Mouse (Mus musculus) embryo, embryonic 10.5 days (tissue): Measurements from ENCODE around the gene Heatr9.

Source experiments
- DNase-seq: peaks from one replicate; pipeline ENCODE4 v3.0.0-alpha.2; 2015; ENCODE audit warnings: low spot score

Heatr9 gene

GRCm38 (mm10) chr11:83533192-83533591 is 11.2 kb upstream of the Heatr9 start:
- no peak for DNase-seq

- no peak for DNase-seq
These were observed 8.4 kb upstream of the Heatr9 start, which contains the start of gene Ccl5 for GRCm38 (mm10) chr11:83530360-83530759. Gene Ccl5, minus strand, starts transcription at chr11:83530518.

GRCm38 (mm10) chr11:83529024-83529423 is 7.0 kb upstream of the Heatr9 start:
- no peak for DNase-seq

GRCm38 (mm10) chr11:83518371-83518770 is 3.6 kb downstream of the Heatr9 start:
- DNase-seq = no peak

GRCm38 (mm10) chr11:83517153-83517552 is 4.8 kb downstream of the Heatr9 start:
- DNase-seq = no peak

- no peak for DNase-seq
These were observed 12.5 kb downstream of the Heatr9 start for GRCm38 (mm10) chr11:83509521-83509920.

- no peak for DNase-seq
These were observed 17.7 kb downstream of the Heatr9 start for GRCm38 (mm10) chr11:83504308-83504707.

- DNase-seq = no peak
These were observed 26.4 kb downstream of the Heatr9 start for GRCm38 (mm10) chr11:83495571-83495970.

- peak; percentile 13 for DNase-seq
These were observed 30.5 kb downstream of the Heatr9 start for GRCm38 (mm10) chr11:83491488-83491887.

GRCm38 (mm10) chr11:83473235-83474016 is 48.5 kb downstream of the Heatr9 start:
- DNase-seq = peak; percentile 78

GRCm38 (mm10) chr11:83472324-83473234 is 49.4 kb downstream of the Heatr9 start, which contains the start of gene Taf15:
Gene Taf15, plus strand, starts transcription at chr11:83473086.
- peak; percentile 99 for DNase-seq

- DNase-seq = no peak
These were observed 50.2 kb downstream of the Heatr9 start for GRCm38 (mm10) chr11:83471766-83472165.

GRCm38 (mm10) chr11:83468765-83469164 is 53.2 kb downstream of the Heatr9 start:
- no peak for DNase-seq

- DNase-seq = no peak
These were observed 54.8 kb downstream of the Heatr9 start for GRCm38 (mm10) chr11:83467120-83467652.

GRCm38 (mm10) chr11:83465976-83466375 is 56.0 kb downstream of the Heatr9 start:
- DNase-seq = no peak

GRCm38 (mm10) chr11:83462711-83463244 is 59.2 kb downstream of the Heatr9 start, which contains the start of gene Mmp28:
Gene Mmp28, minus strand, starts transcription at chr11:83463071.
- peak; percentile 64 for DNase-seq
